Mouse (Mus musculus): Measurements from ENCODE around the gene Stab1. TPM values are rescaled to one million over a fixed set of nuclear protein-coding genes. Genes with fewer than 3 reads are reported as not detected.

The Stab1 gene
- polyA plus RNA-seq, 1 experiment from 2014 or later = 21.8 TPM

- no peak for DNase-seq (ENCODE audit: low spot score)
- H3K9me3 ChIP-seq (replicated peaks; ENCODE audit: control insufficient read depth, low read length) = no peaks in the 10 kb centered on the region
- no peak overlapping the region for H3K4me2 ChIP-seq (ENCODE audit: low read length)
- WGBS = 63% methylated on average over 6 of the region's 6 CpGs
- H3K36me3 ChIP-seq (ENCODE audit: control insufficient read depth, insufficient read depth, low read length) = peaks cover 98% of the 10 kb centered on the region
- H3K27ac ChIP-seq (ENCODE audit: low read depth, low read length) = no peak overlapping the region
- H3K27me3 ChIP-seq (replicated peaks; ENCODE audit: control insufficient read depth, insufficient read depth, low read length) = no peaks in the 10 kb centered on the region
- no peak overlapping the region for H3K4me3 ChIP-seq (ENCODE audit: low read depth, low read length)
- H3K4me1 ChIP-seq (ENCODE audit: control insufficient read depth, insufficient read depth, low read length) = peaks cover under 1% of the 10 kb centered on the region; the same call in 1 of the 2 replicates
- ATAC-seq = no peak
- H3K9ac ChIP-seq (ENCODE audit: low read length) = no peak overlapping the region
These were observed 20.3 kb upstream of the Stab1 start for GRCm38 (mm10) chr14:31188771-31189181.

DNA sequence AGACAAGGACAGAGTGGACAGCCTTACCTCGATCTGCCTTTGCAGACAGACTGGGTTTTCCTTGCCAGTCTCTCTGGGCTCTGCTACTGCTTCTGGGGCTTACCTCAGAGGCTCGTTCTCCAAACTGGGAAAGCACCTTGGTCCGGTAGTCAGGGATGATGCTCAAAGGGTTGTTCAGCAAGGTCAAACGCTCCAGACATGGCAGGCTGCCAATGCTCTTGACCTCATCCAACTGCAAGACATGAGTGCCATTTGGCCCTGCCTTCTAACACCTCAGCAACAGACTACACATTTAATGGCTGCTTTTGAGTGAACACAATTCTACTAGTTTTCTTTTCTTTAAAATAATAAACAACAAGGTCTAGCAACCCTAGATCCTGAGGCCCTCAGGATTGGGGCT is 18.2 kb upstream of the Stab1 start:
- WGBS = 90% methylated on average over 4 of the region's 4 CpGs
- ATAC-seq = no peak
- no peak for DNase-seq (ENCODE audit: low spot score)
- H3K36me3 ChIP-seq (ENCODE audit: control insufficient read depth, insufficient read depth, low read length) = peaks cover 100% of the 10 kb centered on the region
- no peaks in the 10 kb centered on the region for H3K4me1 ChIP-seq (ENCODE audit: control insufficient read depth, insufficient read depth, low read length)
- no peak overlapping the region for H3K4me3 ChIP-seq (ENCODE audit: low read depth, low read length)
- H3K9ac ChIP-seq (ENCODE audit: low read length) = no peak overlapping the region
- H3K9me3 ChIP-seq (replicated peaks; ENCODE audit: control insufficient read depth, low read length) = no peaks in the 10 kb centered on the region
- no peak overlapping the region for H3K27ac ChIP-seq (ENCODE audit: low read depth, low read length)
- H3K4me2 ChIP-seq (ENCODE audit: low read length) = no peak overlapping the region
- no peaks in the 10 kb centered on the region for H3K27me3 ChIP-seq (replicated peaks; ENCODE audit: control insufficient read depth, insufficient read depth, low read length)

- Histone ChIP-seq H3K36me3 (ENCODE audit: control insufficient read depth, insufficient read depth, low read length) (peaks cover 100% of the 10 kb centered on the region), H3K27me3 (replicated peaks; ENCODE audit: control insufficient read depth, insufficient read depth, low read length) (no peaks in the 10 kb centered on the region), H3K9ac (ENCODE audit: low read length) (no peak overlapping the region), H3K9me3 (replicated peaks; ENCODE audit: control insufficient read depth, low read length) (no peaks in the 10 kb centered on the region), H3K4me2 (ENCODE audit: low read length) (no peak overlapping the region), H3K4me3 (ENCODE audit: low read depth, low read length) (no peak overlapping the region), H3K4me1 (ENCODE audit: control insufficient read depth, insufficient read depth, low read length) (no peaks in the 10 kb centered on the region), H3K27ac (ENCODE audit: low read depth, low read length) (no peak overlapping the region)
- 95% methylated on average over 12 of the region's 12 CpGs for WGBS
- ATAC-seq (no peak), DNase-seq (ENCODE audit: low spot score) (no peak)
These were observed 15.8 kb upstream of the Stab1 start for GRCm38 (mm10) chr14:31184195-31184594.

- Histone ChIP-seq H3K4me1 (ENCODE audit: control insufficient read depth, insufficient read depth, low read length) (no peaks in the 10 kb centered on the region), H3K36me3 (ENCODE audit: control insufficient read depth, insufficient read depth, low read length) (peaks cover 100% of the 10 kb centered on the region), H3K27ac (ENCODE audit: low read depth, low read length) (no peak overlapping the region), H3K4me3 (ENCODE audit: low read depth, low read length) (no peak overlapping the region), H3K9ac (ENCODE audit: low read length) (no peak overlapping the region), H3K27me3 (replicated peaks; ENCODE audit: control insufficient read depth, insufficient read depth, low read length) (no peaks in the 10 kb centered on the region), H3K9me3 (replicated peaks; ENCODE audit: control insufficient read depth, low read length) (no peaks in the 10 kb centered on the region), H3K4me2 (ENCODE audit: low read length) (no peak overlapping the region)
- WGBS = 94% methylated on average over 5 of the region's 5 CpGs
- DNase-seq (ENCODE audit: low spot score) (no peak), ATAC-seq (no peak)
These were observed 15.1 kb upstream of the Stab1 start for GRCm38 (mm10) chr14:31183541-31183940.

GRCm38 (mm10) chr14:31182786-31183290 is 14.4 kb upstream of the Stab1 start:
- no peak overlapping the region for H3K4me3 ChIP-seq (ENCODE audit: low read depth, low read length)
- WGBS = 87% methylated on average over 2 of the region's 2 CpGs
- H3K4me1 ChIP-seq (ENCODE audit: control insufficient read depth, insufficient read depth, low read length) = no peaks in the 10 kb centered on the region
- DNase-seq (ENCODE audit: low spot score) (no peak), ATAC-seq (no peak)
- no peak overlapping the region for H3K27ac ChIP-seq (ENCODE audit: low read depth, low read length)
- peaks cover 96% of the 10 kb centered on the region for H3K36me3 ChIP-seq (ENCODE audit: control insufficient read depth, insufficient read depth, low read length)
- H3K9me3 ChIP-seq (replicated peaks; ENCODE audit: control insufficient read depth, low read length) = no peaks in the 10 kb centered on the region
- no peak overlapping the region for H3K9ac ChIP-seq (ENCODE audit: low read length)
- H3K27me3 ChIP-seq (replicated peaks; ENCODE audit: control insufficient read depth, insufficient read depth, low read length) = no peaks in the 10 kb centered on the region
- no peak overlapping the region for H3K4me2 ChIP-seq (ENCODE audit: low read length)

DNA sequence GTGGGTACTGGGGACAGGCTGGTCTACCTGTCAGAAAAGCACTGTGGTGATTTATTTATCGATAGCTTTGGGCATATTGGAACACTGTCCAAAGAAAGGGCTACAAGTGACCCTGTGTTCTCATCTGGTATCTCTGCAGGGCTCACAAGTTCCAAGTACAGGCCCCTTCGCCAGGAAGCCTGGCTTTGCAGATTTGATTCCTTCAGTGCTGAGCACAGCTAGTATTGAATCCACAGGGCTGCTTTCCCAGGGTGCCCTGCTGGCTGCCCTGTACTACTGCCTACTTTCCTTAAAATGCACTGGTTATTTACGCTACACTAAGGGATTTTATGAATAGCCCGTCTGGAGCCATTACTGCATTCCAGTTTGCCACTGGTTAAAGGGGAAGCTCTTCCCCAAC is 13.1 kb upstream of the Stab1 start:
- Histone ChIP-seq H3K4me1 (ENCODE audit: control insufficient read depth, insufficient read depth, low read length) (no peaks in the 10 kb centered on the region), H3K36me3 (ENCODE audit: control insufficient read depth, insufficient read depth, low read length) (peaks cover 96% of the 10 kb centered on the region), H3K27ac (ENCODE audit: low read depth, low read length) (no peak overlapping the region), H3K4me2 (ENCODE audit: low read length) (no peak overlapping the region), H3K4me3 (ENCODE audit: low read depth, low read length) (no peak overlapping the region), H3K27me3 (replicated peaks; ENCODE audit: control insufficient read depth, insufficient read depth, low read length) (no peaks in the 10 kb centered on the region), H3K9me3 (replicated peaks; ENCODE audit: control insufficient read depth, low read length) (no peaks in the 10 kb centered on the region), H3K9ac (ENCODE audit: low read length) (no peak overlapping the region)
- DNase-seq (ENCODE audit: low spot score) (no peak), ATAC-seq (no peak)
- 91% methylated on average over 4 of the region's 4 CpGs for WGBS

DNA sequence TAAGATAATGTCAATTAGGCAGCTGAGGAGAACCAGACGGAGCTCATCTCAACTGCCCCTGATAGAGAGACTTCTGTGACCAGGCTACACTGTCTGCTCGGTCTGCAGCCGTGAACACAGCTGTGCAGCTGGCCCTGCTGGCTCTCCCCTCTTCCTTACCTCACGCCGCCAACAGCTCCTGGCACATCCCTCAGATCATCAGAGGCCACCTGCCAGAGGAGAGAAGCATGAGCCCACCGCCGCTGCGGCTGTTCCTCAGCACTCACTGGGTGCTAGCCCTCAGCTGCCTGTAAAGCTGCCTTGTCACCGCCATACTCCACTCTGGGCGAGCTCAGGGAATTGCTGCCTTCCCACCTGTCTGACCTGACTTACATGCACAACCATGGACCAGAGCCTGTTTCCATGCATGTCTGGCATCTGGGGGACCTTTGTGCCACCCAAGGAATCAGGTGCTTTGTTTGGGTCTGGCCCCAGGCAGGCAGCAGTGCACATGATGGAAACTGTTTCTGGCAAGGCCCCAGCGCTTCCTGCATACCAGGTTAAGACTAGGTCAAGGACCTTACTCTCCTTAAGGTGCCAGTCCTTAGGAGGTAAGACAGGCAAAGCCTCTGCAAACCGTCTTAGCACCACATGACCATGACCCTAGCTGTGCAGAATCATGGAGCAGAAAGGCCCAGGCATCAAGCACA is 11.4 kb upstream of the Stab1 start:
- H3K27ac ChIP-seq (ENCODE audit: low read depth, low read length) = no peak overlapping the region
- H3K4me1 ChIP-seq (ENCODE audit: control insufficient read depth, insufficient read depth, low read length) = no peaks in the 10 kb centered on the region
- no peak overlapping the region for H3K4me2 ChIP-seq (ENCODE audit: low read length)
- H3K9me3 ChIP-seq (replicated peaks; ENCODE audit: control insufficient read depth, low read length) = no peaks in the 10 kb centered on the region
- H3K9ac ChIP-seq (ENCODE audit: low read length) = no peak overlapping the region
- WGBS = 91% methylated on average over 12 of the region's 12 CpGs
- ATAC-seq = no peak
- no peaks in the 10 kb centered on the region for H3K27me3 ChIP-seq (replicated peaks; ENCODE audit: control insufficient read depth, insufficient read depth, low read length)
- H3K4me3 ChIP-seq (ENCODE audit: low read depth, low read length) = no peak overlapping the region
- no peak for DNase-seq (ENCODE audit: low spot score)
- peaks cover 96% of the 10 kb centered on the region for H3K36me3 ChIP-seq (ENCODE audit: control insufficient read depth, insufficient read depth, low read length)

GRCm38 (mm10) chr14:31177715-31178114 is 9.3 kb upstream of the Stab1 start:
- H3K36me3 ChIP-seq (ENCODE audit: control insufficient read depth, insufficient read depth, low read length) = peaks cover 96% of the 10 kb centered on the region
- ATAC-seq = no peak
- H3K27ac ChIP-seq (ENCODE audit: low read depth, low read length) = no peak overlapping the region
- no peaks in the 10 kb centered on the region for H3K4me1 ChIP-seq (ENCODE audit: control insufficient read depth, insufficient read depth, low read length)
- no peak overlapping the region for H3K9ac ChIP-seq (ENCODE audit: low read length)
- no peak overlapping the region for H3K4me2 ChIP-seq (ENCODE audit: low read length)
- DNase-seq (ENCODE audit: low spot score) = no peak
- WGBS = 93% methylated on average over 5 of the region's 5 CpGs
- H3K4me3 ChIP-seq (ENCODE audit: low read depth, low read length) = no peak overlapping the region
- no peaks in the 10 kb centered on the region for H3K27me3 ChIP-seq (replicated peaks; ENCODE audit: control insufficient read depth, insufficient read depth, low read length)
- no peaks in the 10 kb centered on the region for H3K9me3 ChIP-seq (replicated peaks; ENCODE audit: control insufficient read depth, low read length)

GRCm38 (mm10) chr14:31177287-31177686 is 8.8 kb upstream of the Stab1 start:
- H3K9ac ChIP-seq (ENCODE audit: low read length) = no peak overlapping the region
- ATAC-seq (no peak), DNase-seq (ENCODE audit: low spot score) (no peak)
- no peak overlapping the region for H3K4me3 ChIP-seq (ENCODE audit: low read depth, low read length)
- peaks cover 96% of the 10 kb centered on the region for H3K36me3 ChIP-seq (ENCODE audit: control insufficient read depth, insufficient read depth, low read length)
- H3K4me2 ChIP-seq (ENCODE audit: low read length) = no peak overlapping the region
- H3K9me3 ChIP-seq (replicated peaks; ENCODE audit: control insufficient read depth, low read length) = no peaks in the 10 kb centered on the region
- H3K27ac ChIP-seq (ENCODE audit: low read depth, low read length) = no peak overlapping the region
- whole genome bisulfite sequencing = 94% methylated on average over 16 of the region's 16 CpGs
- no peaks in the 10 kb centered on the region for H3K27me3 ChIP-seq (replicated peaks; ENCODE audit: control insufficient read depth, insufficient read depth, low read length)
- H3K4me1 ChIP-seq (ENCODE audit: control insufficient read depth, insufficient read depth, low read length) = no peaks in the 10 kb centered on the region

All from forebrain, embryonic 14.5 days (tissue).